ENCODE assay signal across 8 mouse cellular contexts in the genomic region with DNA sequence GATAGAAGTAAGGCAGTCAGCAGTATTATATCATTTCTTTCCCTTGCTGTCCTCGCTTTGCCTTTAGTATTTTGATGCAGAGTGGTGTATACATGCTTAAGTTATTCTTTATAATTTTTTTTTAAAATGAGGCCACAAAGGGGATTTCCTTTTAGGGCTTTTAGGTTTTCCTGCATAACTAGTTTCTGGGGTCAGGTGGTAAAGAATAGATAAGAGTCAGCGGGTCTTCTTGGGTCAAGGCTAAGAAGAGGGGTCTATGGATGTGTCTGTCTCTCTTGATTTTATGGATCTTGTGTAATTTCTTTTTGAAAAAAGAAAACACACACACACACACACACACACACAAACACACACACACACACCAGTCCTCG. TPM values are rescaled to one million over a fixed set of nuclear protein-coding genes. Genes with fewer than 3 reads are reported as not detected.
DNase-seq lines count a peak whose midpoint lies in the region; ATAC-seq and TF ChIP-seq lines count a peak whose summit lies in the region.

No protein-coding gene starts in this region.

- H3K4me3 ChIP-seq in heart, embryonic 13.5 days = peak overlapping the region; percentile 76
- H3K4me3 ChIP-seq in ES-Bruce4 (ENCODE audit: low read depth, low read length) = peak overlapping the region; percentile 97
- peak overlapping the region; percentile 80 for H3K4me3 ChIP-seq in forebrain, embryonic 16.5 days (replicated peaks; ENCODE audit: low read length)
- H3K4me3 ChIP-seq in liver, embryonic 16.5 days (ENCODE audit: low read depth, low read length) = peak overlapping the region; percentile 90

- no peak for TF ChIP-seq EP300 in ES-Bruce4 (IDR thresholded peaks at IDR 0.05; ENCODE audit: insufficient read depth, low read depth, low read length)

- peak overlapping the region; percentile 94 for H3K27ac ChIP-seq in heart, embryonic 13.5 days (replicated peaks)
- peak overlapping the region; percentile 78; the same call in 1 of the 2 replicates for H3K27ac ChIP-seq in ES-Bruce4 (ENCODE audit: insufficient read depth, low read length)
- no peak overlapping the region; the same call in 1 of the 2 replicates for H3K27ac ChIP-seq in forebrain, embryonic 16.5 days (ENCODE audit: low read length)
- H3K27ac ChIP-seq in liver, embryonic 16.5 days (ENCODE audit: low read length) = peak overlapping the region; percentile 96

- no peaks in the 10 kb centered on the region for H3K9me3 ChIP-seq in heart, embryonic 13.5 days
- no peaks in the 10 kb centered on the region for H3K9me3 ChIP-seq in ES-Bruce4 (replicated peaks; ENCODE audit: control insufficient read depth, insufficient read depth, low read length, poor library complexity, severe bottlenecking)
- H3K9me3 ChIP-seq in forebrain, embryonic 16.5 days (ENCODE audit: control insufficient read depth, low read length) = no peaks in the 10 kb centered on the region
- H3K9me3 ChIP-seq in liver, embryonic 16.5 days (replicated peaks; ENCODE audit: control insufficient read depth, low read length) = no peaks in the 10 kb centered on the region

- ATAC-seq in heart, embryonic 13.5 days (ENCODE audit: extremely low read depth, insufficient number of reproducible peaks, low FRiP score, low TSS enrichment) = no peak
- ATAC-seq in forebrain, embryonic 16.5 days = no peak
- no peak for ATAC-seq in liver, embryonic 16.5 days (ENCODE audit: low read depth)

- peak overlapping the region; percentile 96 for H3K9ac ChIP-seq in heart, embryonic 13.5 days
- H3K9ac ChIP-seq in ES-Bruce4 (ENCODE audit: low read depth, poor library complexity, severe bottlenecking) = 0 out of 2 replicates have a peak overlapping the region, but pooled peaks have one; percentile 20
- peak overlapping the region; percentile 85 for H3K9ac ChIP-seq in forebrain, embryonic 16.5 days (replicated peaks; ENCODE audit: low read depth, low read length)
- peak overlapping the region; percentile 94 for H3K9ac ChIP-seq in liver, embryonic 16.5 days (ENCODE audit: low read depth, low read length)

- peaks cover 61% of the 10 kb centered on the region for H3K4me1 ChIP-seq in heart, embryonic 13.5 days
- peaks cover 1% of the 10 kb centered on the region for H3K4me1 ChIP-seq in ES-Bruce4 (ENCODE audit: control insufficient read depth, insufficient read depth, low read length)
- peaks cover 21% of the 10 kb centered on the region for H3K4me1 ChIP-seq in forebrain, embryonic 16.5 days (replicated peaks; ENCODE audit: control insufficient read depth, insufficient read depth, low read length)
- peaks cover 59% of the 10 kb centered on the region for H3K4me1 ChIP-seq in liver, embryonic 16.5 days (ENCODE audit: control insufficient read depth, low read depth, low read length)

- H3K27me3 ChIP-seq in heart, embryonic 13.5 days (replicated peaks) = peaks cover 7% of the 10 kb centered on the region; the same call in 1 of the 2 replicates
- no peaks in the 10 kb centered on the region for H3K27me3 ChIP-seq in ES-Bruce4 (ENCODE audit: control insufficient read depth, insufficient read depth, low read length, poor library complexity, severe bottlenecking)
- H3K27me3 ChIP-seq in forebrain, embryonic 16.5 days (replicated peaks; ENCODE audit: control insufficient read depth, insufficient read depth, low read length) = no peaks in the 10 kb centered on the region
- no peaks in the 10 kb centered on the region for H3K27me3 ChIP-seq in liver, embryonic 16.5 days (ENCODE audit: control insufficient read depth, insufficient read depth, low read depth, low read length)

- peak overlapping the region; percentile 80 for H3K4me2 ChIP-seq in heart, embryonic 13.5 days
- peak overlapping the region; percentile 87 for H3K4me2 ChIP-seq in forebrain, embryonic 16.5 days (ENCODE audit: low read length)
- peak overlapping the region; percentile 89 for H3K4me2 ChIP-seq in liver, embryonic 16.5 days (ENCODE audit: low read depth, low read length)

- 38% methylated on average over 3 of the region's 3 CpGs for WGBS in heart, embryonic 13.5 days
- WGBS in forebrain, embryonic 16.5 days = 36% methylated on average over 3 of the region's 3 CpGs
- 8% methylated on average over 3 of the region's 3 CpGs for WGBS in liver, embryonic 16.5 days (ENCODE audit: insufficient replicate concordance)

- no peak for DNase-seq in heart, adult 8-10 months (ENCODE audit: low spot score)
- DNase-seq in testis, postnatal 14 days (ENCODE audit: low spot score) = no peak
- no peak for DNase-seq in embryo, embryonic 10.5 days (ENCODE audit: low spot score)
- DNase-seq in adrenal gland, adult 2 months = no peak

- no peak for TF ChIP-seq POLR2A in ES-Bruce4 (IDR thresholded peaks at IDR 0.05; ENCODE audit: insufficient read depth, low read length)

- no peaks in the 10 kb centered on the region for H3K36me3 ChIP-seq in heart, embryonic 13.5 days
- H3K36me3 ChIP-seq in ES-Bruce4 (ENCODE audit: control insufficient read depth, insufficient read depth, low read length, poor library complexity, severe bottlenecking) = no peaks in the 10 kb centered on the region
- H3K36me3 ChIP-seq in forebrain, embryonic 16.5 days (ENCODE audit: control insufficient read depth, insufficient read depth) = no peaks in the 10 kb centered on the region
- H3K36me3 ChIP-seq in liver, embryonic 16.5 days (ENCODE audit: control insufficient read depth, insufficient read depth) = no peaks in the 10 kb centered on the region

- no peak for TF ChIP-seq CTCF in ES-Bruce4 (IDR thresholded peaks at IDR 0.05; ENCODE audit: low read depth, low read length)

RNA-seq across cellular contexts. Expression of a gene that starts 1.6 kb away (rescaled TPM):
- polyA plus RNA-seq in heart, embryonic 13.5 days (2015; fragmentation: Nextera tagmentation; extraction: Ambion mirVana) = 9.2 and 9.5 TPM in 2 replicates
- total RNA-seq in heart, adult 8-10 months (2022) = 10 to 100 TPM; 19.3 to 30.9 (median 28.2) TPM
- polyA plus RNA-seq in ES-Bruce4 (2011; ENCODE audit: insufficient read depth, insufficient read length, low read depth, missing spikeins) = 25.5 and 27.4 TPM in 2 replicates
- 21.4 TPM in 2 replicates for polyA plus RNA-seq in forebrain, embryonic 16.5 days (2015; fragmentation: Nextera tagmentation; extraction: Ambion mirVana)
- polyA plus RNA-seq in liver, embryonic 16.5 days (2015; fragmentation: Nextera tagmentation; extraction: Ambion mirVana) = 5.8 and 6.6 TPM in 2 replicates
- 10 to 100 TPM; 14.3 to 25.7 TPM for total RNA-seq in adrenal gland, adult 2 months (2021)
- 4.2 and 5.6 TPM in 2 replicates for polyA plus RNA-seq in adrenal gland, adult 2 months (2012; rRNA removed)

Comparison
In these comparisons a context has a peak if more than half of its experiments do, and no peak if none do; other contexts are left out.
1. H3K9ac ChIP-seq: peak in every context shown above with its lines; median percentile 96 in heart, embryonic 13.5 days; 94 in liver, embryonic 16.5 days; 85 in forebrain, embryonic 16.5 days; 20 in ES-Bruce4.